Mouse (Mus musculus) limb, embryonic 15.5 days (tissue): ENCODE data around the gene Ranbp17. TPM values are rescaled to one million over a fixed set of nuclear protein-coding genes. Genes with fewer than 3 reads are reported as not detected.

ENCODE experiments used
- ATAC-seq: fragments of 200-750 bp; cut with Nextera tagmentation; 2 replicates; pipeline ENCODE4 v1.8.0; 2017; ENCODE audit warnings: low read depth, moderate TSS enrichment; ENCODE audit not compliant: insufficient number of reproducible peaks, low FRiP score, low TSS enrichment
- H3K27ac ChIP-seq: fragments of 300-500 bp; sonication (generic); 2 replicates; pipeline ENCODE4 v1.5.1; 2015; ENCODE audit warnings: moderate library complexity, mild to moderate bottlenecking, inconsistent platforms
- H3K27me3 ChIP-seq: fragments of 300-500 bp; sonication (generic); 2 replicates; pipeline ENCODE4 v1.6.1; 2015; ENCODE audit warnings: inconsistent platforms
- H3K36me3 ChIP-seq: fragments of 300-500 bp; sonication (generic); 2 replicates; pipeline ENCODE4 v1.6.1; 2015; ENCODE audit warnings: inconsistent platforms
- H3K4me1 ChIP-seq: fragments of 300-500 bp; sonication (generic); 2 replicates; pipeline ENCODE4 v1.6.1; 2015; ENCODE audit warnings: inconsistent platforms
- H3K4me2 ChIP-seq: fragments of 300-500 bp; sonication (generic); 2 replicates; pipeline ENCODE4 v1.6.1; 2015; ENCODE audit warnings: mild to moderate bottlenecking, inconsistent platforms
- H3K4me3 ChIP-seq: fragments of 300-500 bp; sonication (generic); 2 replicates; pipeline ENCODE4 v1.5.1; 2015; ENCODE audit warnings: mild to moderate bottlenecking, inconsistent platforms
- H3K9ac ChIP-seq: fragments of 300-500 bp; sonication (generic); 2 replicates; pipeline ENCODE4 v1.6.1; 2015; ENCODE audit warnings: inconsistent platforms
- H3K9me3 ChIP-seq: fragments of 300-500 bp; sonication (generic); 2 replicates; pipeline ENCODE4 v1.6.1; 2016; ENCODE audit warnings: inconsistent platforms
- WGBS: fragments of 180-500 bp; shearing (Covaris S2); methylation state at CpG from one replicate; pipeline ENCODE4 v1.1.7; 2015; 5-methylcytosine and 5-hydroxymethylcytosine counted together
- polyA plus RNA-seq: library from polyadenylated mRNA; unstranded; fragments of >200 nt; fragmentation: Nextera tagmentation; extraction: Ambion mirVana; gene quantifications from 2 replicates; pipeline ENCODE4 v1.2.1, GENCODE M21; 2015

Gene Ranbp17
- polyA plus RNA-seq, 1 experiment from 2014 or later = 4.6 TPM

DNA sequence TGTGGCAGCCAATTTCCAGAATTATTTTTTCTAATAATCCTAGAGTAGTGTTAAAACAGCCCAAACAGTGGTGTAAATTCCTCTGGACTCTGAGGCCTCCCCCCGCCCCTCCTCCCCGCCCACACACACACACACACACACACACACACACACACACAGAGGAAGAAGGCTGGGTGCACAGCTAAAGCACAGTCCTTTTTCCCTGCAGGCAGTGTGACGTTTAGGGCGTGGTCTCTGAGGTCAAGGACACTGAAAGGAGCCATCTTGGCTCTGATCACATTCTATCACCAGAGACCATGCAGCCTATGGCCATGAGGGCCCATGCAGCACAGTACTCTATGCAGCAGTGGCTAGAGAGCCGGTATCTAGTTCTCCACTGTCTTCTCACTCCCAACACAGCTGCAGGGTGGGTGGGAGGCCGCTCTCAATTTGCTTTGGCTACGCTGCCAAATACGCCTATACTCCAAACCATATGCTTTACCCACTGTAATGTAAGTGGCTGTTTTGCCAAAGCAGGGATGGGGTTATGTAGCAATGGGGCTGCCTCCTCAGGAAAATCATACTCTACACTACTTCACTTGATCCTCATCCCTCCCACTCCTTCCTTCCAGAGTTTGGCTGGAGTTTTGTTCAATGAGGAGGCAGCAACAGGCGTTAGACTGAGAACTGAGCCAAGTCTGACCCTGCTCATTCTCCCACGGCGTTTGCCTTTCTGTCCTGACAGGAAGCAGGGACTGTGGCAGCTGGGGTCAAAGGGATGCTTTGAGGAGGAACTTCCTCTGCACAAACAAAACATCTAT is 291.8 kb downstream of the Ranbp17 start:
- WGBS = 47% methylated on average over 11 of the region's 11 CpGs
- no peak overlapping the region for H3K4me3 ChIP-seq
- H3K9me3 ChIP-seq = no peaks in the 10 kb centered on the region
- no peaks in the 10 kb centered on the region for H3K36me3 ChIP-seq
- peaks cover 16% of the 10 kb centered on the region for H3K4me1 ChIP-seq
- H3K9ac ChIP-seq = no peak overlapping the region
- ATAC-seq = 0 out of 2 replicates have a peak, but pooled peaks have one; percentile 62
- no peak overlapping the region for H3K4me2 ChIP-seq
- H3K27me3 ChIP-seq = no peaks in the 10 kb centered on the region
- no peak overlapping the region for H3K27ac ChIP-seq

GRCm38 (mm10) chr11:33220763-33221162 is 292.8 kb downstream of the Ranbp17 start:
- H3K4me2 ChIP-seq = no peak overlapping the region
- WGBS = 76% methylated on average over 7 of the region's 7 CpGs
- H3K4me3 ChIP-seq = no peak overlapping the region
- H3K9me3 ChIP-seq = no peaks in the 10 kb centered on the region
- H3K9ac ChIP-seq = no peak overlapping the region
- H3K36me3 ChIP-seq = no peaks in the 10 kb centered on the region
- H3K4me1 ChIP-seq = peaks cover 16% of the 10 kb centered on the region
- no peaks in the 10 kb centered on the region for H3K27me3 ChIP-seq
- ATAC-seq = no peak
- no peak overlapping the region for H3K27ac ChIP-seq

DNA sequence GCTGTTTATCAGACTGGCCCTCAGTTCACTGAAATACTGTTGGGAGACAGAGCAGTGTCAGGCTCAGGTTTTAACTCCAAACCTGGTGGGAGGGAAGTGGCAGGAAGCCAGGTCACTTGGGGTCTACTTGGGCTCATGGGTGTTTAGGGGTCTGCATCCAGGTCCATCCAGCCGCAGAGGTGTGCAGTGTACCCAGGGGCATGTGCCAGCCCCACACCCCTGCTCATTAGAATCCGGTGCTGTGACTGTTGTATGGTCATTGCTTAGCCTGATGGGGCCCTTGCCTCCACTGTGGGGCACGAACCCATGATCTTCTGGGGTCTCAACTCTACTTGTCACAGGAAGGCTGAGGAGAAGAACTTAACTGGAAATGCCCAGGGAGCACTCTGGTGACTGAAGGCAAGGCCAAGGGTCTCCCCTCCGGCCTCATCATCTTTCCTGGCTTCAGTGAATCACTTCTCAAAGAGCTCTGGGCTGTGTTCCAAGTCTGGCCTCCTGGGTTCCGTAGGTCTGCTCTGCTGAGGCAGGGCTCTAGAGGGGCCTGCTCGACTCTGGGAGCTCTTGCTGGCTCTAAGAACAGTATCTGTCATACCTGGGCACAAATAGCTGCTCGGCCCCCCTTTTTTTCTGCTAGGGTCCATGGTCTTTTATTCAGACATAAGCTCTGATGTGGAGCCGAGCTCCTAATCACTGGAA is 296.0 kb downstream of the Ranbp17 start:
- WGBS = 58% methylated on average over 8 of the region's 8 CpGs
- no peak for ATAC-seq

DNA sequence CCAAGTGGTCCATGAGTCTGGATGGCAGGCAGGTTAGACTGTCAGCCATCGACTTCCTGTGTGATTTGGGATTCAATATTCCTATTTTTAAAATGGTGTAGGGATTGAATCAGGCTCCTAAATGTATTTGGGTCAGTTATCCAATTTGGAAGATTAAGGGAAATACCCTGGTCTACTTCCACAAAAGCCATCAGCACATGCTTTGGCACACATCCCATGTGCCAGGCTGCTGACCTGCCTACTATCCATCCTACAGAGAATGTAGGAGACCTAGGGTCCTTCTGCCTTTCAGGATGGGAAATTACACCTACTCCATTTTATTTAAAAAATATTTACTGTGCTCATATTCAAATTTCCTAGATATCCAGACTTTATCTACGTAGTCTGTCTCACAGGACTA is 306.1 kb downstream of the Ranbp17 start:
- 81% methylated on average over 2 of the region's 2 CpGs for WGBS
- Histone ChIP-seq H3K9ac (no peak overlapping the region), H3K4me3 (no peak overlapping the region), H3K4me2 (no peak overlapping the region), H3K27me3 (peaks cover 57% of the 10 kb centered on the region), H3K36me3 (no peaks in the 10 kb centered on the region), H3K27ac (no peak overlapping the region), H3K9me3 (no peaks in the 10 kb centered on the region), H3K4me1 (peaks cover 18% of the 10 kb centered on the region)
- no peak for ATAC-seq

More for the DNA sequence above, 296.0 kb downstream of the Ranbp17 start:
- H3K36me3 ChIP-seq = no peaks in the 10 kb centered on the region
- no peaks in the 10 kb centered on the region for H3K9me3 ChIP-seq
- no peak overlapping the region for H3K27ac ChIP-seq
- no peak overlapping the region for H3K4me2 ChIP-seq
- peaks cover 16% of the 10 kb centered on the region for H3K4me1 ChIP-seq
- no peak overlapping the region for H3K4me3 ChIP-seq
- H3K27me3 ChIP-seq = no peaks in the 10 kb centered on the region
- H3K9ac ChIP-seq = no peak overlapping the region

GRCm38 (mm10) chr11:33204966-33205365 is 308.6 kb downstream of the Ranbp17 start:
- H3K9ac ChIP-seq = no peak overlapping the region
- no peak overlapping the region for H3K4me3 ChIP-seq
- no peaks in the 10 kb centered on the region for H3K36me3 ChIP-seq
- H3K9me3 ChIP-seq = no peaks in the 10 kb centered on the region
- ATAC-seq = no peak
- no peak overlapping the region for H3K4me2 ChIP-seq
- H3K4me1 ChIP-seq = peaks cover 42% of the 10 kb centered on the region
- peaks cover 82% of the 10 kb centered on the region for H3K27me3 ChIP-seq
- H3K27ac ChIP-seq = no peak overlapping the region
- 5% methylated on average over 3 of the region's 3 CpGs for WGBS

DNA sequence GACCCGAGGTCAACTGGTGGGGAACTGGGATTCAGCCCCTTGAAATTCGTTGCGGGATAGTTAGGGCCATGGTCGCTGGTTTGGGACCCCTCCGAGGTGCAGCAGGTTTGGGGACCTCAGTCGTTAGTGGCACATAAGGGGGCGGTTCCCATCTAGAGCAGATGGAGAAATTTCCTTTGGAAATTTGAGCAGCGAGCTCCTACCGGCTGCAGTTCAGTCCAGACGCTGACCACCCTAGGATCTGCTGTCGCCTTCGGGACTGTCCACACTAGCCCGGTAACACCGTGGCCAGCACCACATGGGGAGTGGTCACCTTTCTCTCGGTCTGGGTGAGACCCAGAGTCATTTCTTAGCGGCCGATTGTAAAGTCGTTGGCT is 309.2 kb downstream of the Ranbp17 start:
- H3K4me2 ChIP-seq = no peak overlapping the region

GRCm38 (mm10) chr11:33203383-33204328 is 309.9 kb downstream of the Ranbp17 start, which contains the start of gene Tlx3:
Gene Tlx3 (minus strand): TSS chr11:33203589.
- no peak for ATAC-seq
- WGBS = under 1% methylated on average over 81 of the region's 81 CpGs
- H3K9ac ChIP-seq = no peak within 1 kb of the TSS

More for the DNA sequence above, 309.2 kb downstream of the Ranbp17 start:
- Histone ChIP-seq H3K4me3 (no peak overlapping the region), H3K9me3 (no peaks in the 10 kb centered on the region), H3K27me3 (peaks cover 88% of the 10 kb centered on the region), H3K27ac (no peak overlapping the region), H3K4me1 (peaks cover 43% of the 10 kb centered on the region), H3K9ac (no peak overlapping the region), H3K36me3 (no peaks in the 10 kb centered on the region)
- no peak for ATAC-seq
- WGBS = 2% methylated on average over 18 of the region's 18 CpGs

GRCm38 (mm10) chr11:33202972-33203371 is 310.6 kb downstream of the Ranbp17 start:
- Histone ChIP-seq H3K9ac (no peak overlapping the region), H3K27ac (no peak overlapping the region)
- 2% methylated on average over 45 of the region's 47 CpGs for WGBS

More at GRCm38 (mm10) chr11:33203383-33204328, 309.9 kb downstream of the Ranbp17 start, which contains the start of gene Tlx3:
- Histone ChIP-seq H3K36me3 (no peaks in the 10 kb centered on the region), H3K9me3 (no peaks in the 10 kb centered on the region), H3K27ac (no peak within 1 kb of the TSS), H3K4me1 (peaks cover 45% of the 10 kb centered on the region), H3K27me3 (peaks cover 95% of the 10 kb centered on the region), H3K4me3 (peak within 1 kb of the TSS; percentile 35), H3K4me2 (peak within 1 kb of the TSS; percentile 48)

GRCm38 (mm10) chr11:33202296-33202695 is 311.2 kb downstream of the Ranbp17 start:
- ATAC-seq = no peak
- Histone ChIP-seq H3K4me3 (peak overlapping the region; percentile 35), H3K9ac (no peak overlapping the region), H3K4me2 (peak overlapping the region; percentile 48), H3K36me3 (no peaks in the 10 kb centered on the region), H3K9me3 (no peaks in the 10 kb centered on the region), H3K27me3 (peaks cover 98% of the 10 kb centered on the region), H3K27ac (no peak overlapping the region), H3K4me1 (peaks cover 45% of the 10 kb centered on the region)
- WGBS = 2% methylated on average over 36 of the region's 37 CpGs

More at GRCm38 (mm10) chr11:33202972-33203371, 310.6 kb downstream of the Ranbp17 start:
- peaks cover 45% of the 10 kb centered on the region for H3K4me1 ChIP-seq
- peak overlapping the region; percentile 48 for H3K4me2 ChIP-seq
- H3K9me3 ChIP-seq = no peaks in the 10 kb centered on the region
- no peaks in the 10 kb centered on the region for H3K36me3 ChIP-seq
- H3K4me3 ChIP-seq = peak overlapping the region; percentile 35
- no peak; the same call in 1 of the 2 replicates for ATAC-seq
- H3K27me3 ChIP-seq = peaks cover 98% of the 10 kb centered on the region

DNA sequence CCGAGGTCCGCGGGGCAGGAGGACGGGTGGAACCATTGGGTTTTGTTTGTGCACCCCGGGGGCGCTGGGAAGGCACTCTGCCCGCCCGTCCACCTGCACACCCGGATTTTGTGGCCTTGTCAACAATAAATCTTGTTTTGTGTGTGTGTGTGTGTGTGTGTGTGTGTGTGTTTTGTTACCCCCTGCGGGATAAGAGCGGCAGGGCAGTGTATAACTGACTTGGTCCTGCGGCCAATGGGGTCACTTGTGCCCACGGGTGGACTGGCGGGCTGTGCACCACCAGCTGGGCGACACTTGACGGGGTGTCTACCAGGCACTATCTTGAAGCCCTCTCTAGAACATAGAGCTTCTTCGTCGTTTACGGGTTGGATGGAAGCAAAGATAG is 311.9 kb downstream of the Ranbp17 start:
- Histone ChIP-seq H3K36me3 (no peaks in the 10 kb centered on the region), H3K4me1 (peaks cover 48% of the 10 kb centered on the region), H3K9ac (no peak overlapping the region), H3K27me3 (peaks cover 98% of the 10 kb centered on the region), H3K9me3 (no peaks in the 10 kb centered on the region), H3K4me2 (peak overlapping the region; percentile 77), H3K27ac (no peak overlapping the region), H3K4me3 (peak overlapping the region; percentile 37)
- no peak for ATAC-seq
- 2% methylated on average over 19 of the region's 19 CpGs for WGBS
